ENCODE assay signal across 26 mouse cellular contexts in the genomic region with DNA sequence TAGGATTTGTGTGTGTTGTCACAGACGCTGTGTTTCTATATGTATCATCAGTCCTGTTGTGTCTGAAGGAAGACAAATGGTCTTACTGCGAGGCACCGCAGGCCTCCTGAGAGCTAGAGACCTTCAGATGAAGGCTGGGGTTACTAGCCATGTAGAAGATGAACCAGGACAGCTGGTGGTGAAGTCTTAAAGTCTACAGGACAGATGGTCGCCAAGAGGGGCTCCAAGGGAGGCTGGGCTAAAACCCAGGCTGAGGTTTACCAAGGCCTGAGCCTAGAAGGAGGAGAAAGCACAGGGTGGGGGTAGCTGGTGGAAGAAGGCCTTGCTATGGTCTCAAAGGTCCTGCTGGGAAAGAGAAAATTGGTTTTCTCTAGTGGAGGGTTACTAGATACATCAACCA.
"Had no signal": no experiment of that assay in that cellular context is flagged by ENCODE, and none has a peak within 500 bp of the region (broad histone marks: within the 10 kb centered on the region; RNA-seq: fewer than 3 reads in every experiment).

No protein-coding gene starts in this region.

- DNase-seq: gastrocnemius, adult 2 months; gastrocnemius, postnatal 10 days; gastrocnemius, postnatal 25 days; heart, adult 2 months; heart, postnatal 14 days; heart, postnatal 4 days; kidney, adult 18-20 months; kidney, adult 8-10 months; kidney, postnatal 10 days; kidney, postnatal 25 days; kidney, postnatal 4 days; liver; liver, embryonic 13.5 days had no signal

- H3K4me2 ChIP-seq: heart, embryonic 11.5 days; heart, embryonic 13.5 days; heart, embryonic 15.5 days; hindbrain, embryonic 13.5 days; hindbrain, embryonic 15.5 days; intestine, embryonic 15.5 days; limb, embryonic 12.5 days; liver, embryonic 11.5 days; liver, embryonic 13.5 days had no signal

- H3K4me3 ChIP-seq: gastrocnemius, adult 2 months; heart, adult 2 months; heart, embryonic 13.5 days; heart, embryonic 15.5 days; hindbrain, embryonic 13.5 days; hindbrain, embryonic 15.5 days; intestine, embryonic 15.5 days; layer of hippocampus, adult 2 months; left cerebral cortex, adult 2 months; limb, embryonic 10.5 days; limb, embryonic 12.5 days; liver, embryonic 13.5 days had no signal

- ATAC-seq: inflammation-experienced regulatory T-cells, adult 6 months; intestine, embryonic 15.5 days; intestine, postnatal 0 days had no signal

- H3K9me3 ChIP-seq: heart, embryonic 13.5 days; heart, embryonic 15.5 days; hindbrain, embryonic 13.5 days; hindbrain, embryonic 15.5 days; intestine, embryonic 15.5 days; limb, embryonic 10.5 days; limb, embryonic 12.5 days; liver, embryonic 13.5 days had no signal

- H3K36me3 ChIP-seq: heart, embryonic 13.5 days; heart, embryonic 15.5 days; hindbrain, embryonic 15.5 days; intestine, embryonic 15.5 days; limb, embryonic 10.5 days; limb, embryonic 12.5 days; liver, embryonic 13.5 days had no signal

- H3K27me3 ChIP-seq: heart, embryonic 13.5 days; heart, embryonic 15.5 days; hindbrain, embryonic 13.5 days; hindbrain, embryonic 15.5 days; intestine, embryonic 15.5 days; limb, embryonic 12.5 days; liver, embryonic 13.5 days had no signal

- H3K4me1 ChIP-seq: heart, embryonic 15.5 days; intestine, embryonic 15.5 days; limb, embryonic 10.5 days; limb, embryonic 12.5 days; liver, embryonic 13.5 days had no signal

- H3K27ac ChIP-seq: gastrocnemius, adult 2 months; heart, adult 2 months; heart, embryonic 13.5 days; heart, embryonic 15.5 days; intestine, embryonic 15.5 days; limb, embryonic 10.5 days; limb, embryonic 12.5 days; liver, embryonic 13.5 days had no signal

- H3K9ac ChIP-seq: heart, embryonic 13.5 days; heart, embryonic 15.5 days; hindbrain, embryonic 15.5 days; intestine, embryonic 15.5 days; limb, embryonic 12.5 days; liver, embryonic 13.5 days had no signal
